Comparison of ENCODE assay signal across 23 mouse cellular contexts in the genomic region with DNA sequence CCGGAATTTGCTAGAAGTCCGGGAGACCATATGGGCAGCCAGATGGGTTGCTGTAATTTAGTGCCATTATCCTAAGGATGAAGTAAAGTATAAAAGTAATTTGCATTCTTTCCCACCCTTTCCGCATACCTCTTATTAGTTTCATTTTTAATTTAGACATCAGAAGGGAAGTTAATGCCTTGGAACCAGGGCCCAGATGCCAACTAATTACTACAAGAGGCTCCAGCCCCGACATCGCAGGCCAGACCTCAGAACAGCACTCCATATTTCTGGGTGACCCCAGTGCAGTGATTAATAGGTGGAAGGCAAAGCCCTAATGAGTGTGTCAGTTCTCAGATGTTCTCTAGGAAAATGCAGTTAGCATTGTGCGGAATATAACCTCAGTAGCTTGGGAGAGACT.
DNase-seq lines count a peak whose midpoint lies in the region; ATAC-seq and TF ChIP-seq lines count a peak whose summit lies in the region.
"Had no signal": no experiment of that assay in that cellular context is flagged by ENCODE, and none has a peak within 500 bp of the region (broad histone marks: within the 10 kb centered on the region; RNA-seq: fewer than 3 reads in every experiment).

No protein-coding gene starts in this region.

- no peaks in the 10 kb centered on the region for H3K36me3 ChIP-seq in hindbrain, embryonic 12.5 days
- no peaks in the 10 kb centered on the region for H3K36me3 ChIP-seq in hindbrain, embryonic 13.5 days
- no peaks in the 10 kb centered on the region for H3K36me3 ChIP-seq in hindbrain, postnatal 0 days (ENCODE audit: insufficient read depth, low read length)
- H3K36me3 ChIP-seq: embryonic facial prominence, embryonic 10.5 days; heart, embryonic 15.5 days; neural tube, embryonic 13.5 days had no signal

- WGBS in hindbrain, embryonic 12.5 days, result 75% methylated on average over 6 of the region's 6 CpGs
- 59% methylated on average over 6 of the region's 6 CpGs for WGBS in hindbrain, embryonic 13.5 days
- 64% methylated on average over 6 of the region's 6 CpGs for WGBS in hindbrain, postnatal 0 days

- no peaks in the 10 kb centered on the region for H3K9me3 ChIP-seq in hindbrain, embryonic 12.5 days (replicated peaks)
- H3K9me3 ChIP-seq in hindbrain, embryonic 13.5 days, result no peaks in the 10 kb centered on the region
- H3K9me3 ChIP-seq in hindbrain, postnatal 0 days (ENCODE audit: low read length), result no peaks in the 10 kb centered on the region
- H3K9me3 ChIP-seq: embryonic facial prominence, embryonic 10.5 days; heart, embryonic 15.5 days; neural tube, embryonic 13.5 days had no signal

- no peaks in the 10 kb centered on the region for H3K4me1 ChIP-seq in hindbrain, embryonic 12.5 days
- H3K4me1 ChIP-seq in hindbrain, embryonic 13.5 days (replicated peaks), result 0 out of 2 replicates have a peak, but pooled peaks cover 3% of the 10 kb centered on the region
- H3K4me1 ChIP-seq in hindbrain, postnatal 0 days (ENCODE audit: insufficient read depth, low read length), result no peaks in the 10 kb centered on the region
- H3K4me1 ChIP-seq: embryonic facial prominence, embryonic 10.5 days; heart, embryonic 15.5 days; neural tube, embryonic 13.5 days had no signal

- no peak overlapping the region for H3K4me3 ChIP-seq in hindbrain, embryonic 12.5 days
- H3K4me3 ChIP-seq in hindbrain, embryonic 13.5 days, result no peak overlapping the region
- no peak overlapping the region for H3K4me3 ChIP-seq in hindbrain, postnatal 0 days (ENCODE audit: low read length)
- H3K4me3 ChIP-seq: embryonic facial prominence, embryonic 10.5 days; heart, embryonic 15.5 days; neural tube, embryonic 13.5 days had no signal

- no peak overlapping the region for H3K9ac ChIP-seq in hindbrain, embryonic 12.5 days
- H3K9ac ChIP-seq in hindbrain, embryonic 13.5 days, result no peak overlapping the region
- H3K9ac ChIP-seq in hindbrain, postnatal 0 days (replicated peaks; ENCODE audit: low read length), result no peak overlapping the region
- H3K9ac ChIP-seq: heart, embryonic 15.5 days; neural tube, embryonic 13.5 days had no signal

- peak; percentile 7 for DNase-seq in cerebellum, adult 9-10 months
- DNase-seq in cerebellum, adult 9-11 months, result no peak
- peak; percentile 59 for DNase-seq in Muller cell, postnatal 12 days (ENCODE audit: inconsistent ontology term)
- DNase-seq in hindbrain, postnatal 0 days (ENCODE audit: low spot score), result peak; percentile 12
- DNase-seq in left cerebral cortex, adult 9 months (ENCODE audit: low spot score in 2 of 2), result no peak
- DNase-seq in embryo, embryonic 9.5 days (ENCODE audit: extremely low spot score), result no peak
- DNase-seq: adrenal gland, adult 8-10 months; cerebellum, adult 11 months; gastrocnemius, postnatal 25 days; heart, postnatal 4 days; kidney, adult 11 months; liver; right cerebral cortex, postnatal 14 days; spleen, adult 18-20 months; thymus, postnatal 36 days had no signal

- no peak overlapping the region for H3K27ac ChIP-seq in hindbrain, embryonic 12.5 days
- H3K27ac ChIP-seq in hindbrain, embryonic 13.5 days, result no peak overlapping the region
- no peak overlapping the region for H3K27ac ChIP-seq in hindbrain, postnatal 0 days
- H3K27ac ChIP-seq: embryonic facial prominence, embryonic 10.5 days; heart, embryonic 15.5 days; kidney, postnatal 0 days; neural tube, embryonic 13.5 days had no signal

- ATAC-seq in hindbrain, embryonic 12.5 days (ENCODE audit: low FRiP score), result peak; percentile 73
- no peak for ATAC-seq in hindbrain, embryonic 13.5 days (ENCODE audit: low FRiP score)
- no peak for ATAC-seq in hindbrain, postnatal 0 days
- ATAC-seq: lung, postnatal 0 days; Patski had no signal

- TF ChIP-seq CTCF in hindbrain, postnatal 0 days (IDR thresholded peaks at IDR 0.05; ENCODE audit: low read depth), result no peak

- no peaks in the 10 kb centered on the region for H3K27me3 ChIP-seq in hindbrain, embryonic 12.5 days
- no peaks in the 10 kb centered on the region for H3K27me3 ChIP-seq in hindbrain, embryonic 13.5 days
- no peaks in the 10 kb centered on the region for H3K27me3 ChIP-seq in hindbrain, postnatal 0 days (ENCODE audit: insufficient read depth, low read length)
- H3K27me3 ChIP-seq: heart, embryonic 15.5 days; neural tube, embryonic 13.5 days; Patski had no signal

- no peak overlapping the region for H3K4me2 ChIP-seq in hindbrain, embryonic 12.5 days (replicated peaks)
- H3K4me2 ChIP-seq in hindbrain, embryonic 13.5 days, result no peak overlapping the region
- H3K4me2 ChIP-seq in hindbrain, postnatal 0 days (ENCODE audit: low read depth, low read length), result no peak overlapping the region
- H3K4me2 ChIP-seq: heart, embryonic 15.5 days; neural tube, embryonic 13.5 days had no signal

Comparison
In these comparisons a context has a peak if more than half of its experiments do, and no peak if none do; other contexts are left out.
1. DNase-seq: peak in cerebellum, adult 9-10 months (single experiment), Muller cell, postnatal 12 days (single experiment) and hindbrain, postnatal 0 days (single experiment); none in cerebellum, adult 9-11 months (single experiment), left cerebral cortex, adult 9 months (0 of 2) and embryo, embryonic 9.5 days (single experiment).